In genomic region chr8:94485882-94486281, GRCm38 (mm10) we compare ENCODE assay signal across 9 mouse cellular contexts. TPM values are rescaled to one million over a fixed set of nuclear protein-coding genes. Genes with fewer than 3 reads are reported as not detected.
A peak's percentile ranks its signal among the peaks of the same experiment; 100 is the strongest.
DNase-seq lines count a peak whose midpoint lies in the region; ATAC-seq and TF ChIP-seq lines count a peak whose summit lies in the region.
"Had no signal": no experiment of that assay in that cellular context is flagged by ENCODE, and none has a peak within 500 bp of the region (broad histone marks: within the 10 kb centered on the region; RNA-seq: fewer than 3 reads in every experiment).

No protein-coding gene starts in this region.

- dilution Hi-C loops in CH12.LX (cut with MboI; ENCODE audit: extremely low pct_ligation_motif_present, extremely low pct_unique_long_range_greater_than_20kb, low sequenced_read_pairs), result no loop called here

- H3K4me1 ChIP-seq in kidney, adult 2 months (ENCODE audit: control insufficient read depth, insufficient read depth, low read length), result no peaks in the 10 kb centered on the region
- no peaks in the 10 kb centered on the region for H3K4me1 ChIP-seq in kidney, embryonic 15.5 days
- peaks cover 3 to 12% of the 10 kb centered on the region in 2 experiments for H3K4me1 ChIP-seq in CH12.LX (ENCODE audit: control insufficient read depth in 1 of 2, insufficient read depth in 2 of 2)

- DNase-seq in kidney, adult 2 months, result peak; percentile 66
- peak; percentile 25 for DNase-seq in CH12.LX (ENCODE audit: extremely low read depth)
- DNase-seq in R1 (ENCODE audit: low read depth, low spot score), result peak; percentile 84
- DNase-seq in gastrocnemius, adult 18-20 months (ENCODE audit: low spot score), result peak; percentile 62
- DNase-seq in left cerebral cortex, postnatal 4 days, result peak; percentile 54
- peak; percentile 8 for DNase-seq in retina, postnatal 7 days (ENCODE audit: low read depth, low spot score)
- no peak for DNase-seq in c-Kit-positive CD71-positive TER-119-positive erythroid progenitor cells, embryonic 14.5 days (ENCODE audit: low spot score)
- DNase-seq: liver, embryonic 13.5 days had no signal

- no peak for ATAC-seq in kidney, embryonic 15.5 days (replicated peaks; ENCODE audit: low FRiP score)

- H3K79me2 ChIP-seq in CH12.LX (replicated peaks; ENCODE audit: control insufficient read depth, extremely low read depth, insufficient read depth, poor library complexity, severe bottlenecking), result no peaks in the 10 kb centered on the region

- no peaks in the 10 kb centered on the region for H3K36me3 ChIP-seq in kidney, adult 2 months (ENCODE audit: control insufficient read depth, insufficient read depth, low read length)
- H3K36me3 ChIP-seq in kidney, embryonic 15.5 days, result no peaks in the 10 kb centered on the region
- peaks cover 84 to 100% of the 10 kb centered on the region in 2 experiments for H3K36me3 ChIP-seq in CH12.LX (replicated peaks in 1 of 2; ENCODE audit: control insufficient read depth in 1 of 2, insufficient read depth in 1 of 2, low read length in 1 of 2)
- H3K36me3 ChIP-seq: liver, embryonic 13.5 days had no signal

- no peak overlapping the region for H3K4me2 ChIP-seq in kidney, embryonic 15.5 days
- no peak overlapping the region for H3K4me2 ChIP-seq in CH12.LX (ENCODE audit: insufficient read depth, low read depth, poor library complexity, severe bottlenecking)
- H3K4me2 ChIP-seq: liver, embryonic 13.5 days had no signal

- no peak for TF ChIP-seq POLR2A in kidney, adult 2 months (IDR thresholded peaks at IDR 0.05; ENCODE audit: low read depth, low read length)
- TF ChIP-seq POLR2A in CH12.LX (IDR thresholded peaks at IDR 0.05; ENCODE audit: low read depth, low read length), result no peak

- intact Hi-C loops in left cerebral cortex, postnatal 4 days (cut with DNase I), result no loop called here

- H3K9ac ChIP-seq in kidney, embryonic 15.5 days, result no peak overlapping the region
- no peak overlapping the region for H3K9ac ChIP-seq in CH12.LX (ENCODE audit: insufficient read depth, low read depth)
- H3K9ac ChIP-seq: liver, embryonic 13.5 days had no signal

- peak; percentile 65 for TF ChIP-seq CTCF in kidney, adult 2 months (conservative IDR thresholded peaks at IDR 0.05; ENCODE audit: insufficient read depth, insufficient read length, low read depth, low read length)
- peak in 1 of 2 experiments; percentile 69; a peak in 2 of 4 replicates for TF ChIP-seq CTCF in CH12.LX (conservative IDR thresholded peaks at IDR 0.05 in 1 of 2, IDR thresholded peaks at IDR 0.05 in 1 of 2; ENCODE audit: low read depth in 2 of 2, low read length in 2 of 2)

- TF ChIP-seq RAD21 in CH12.LX (IDR thresholded peaks at IDR 0.05; ENCODE audit: low read depth, low read length), result peak; percentile 61

- H3K9me3 ChIP-seq in kidney, embryonic 15.5 days (replicated peaks), result no peaks in the 10 kb centered on the region
- no peaks in the 10 kb centered on the region for H3K9me3 ChIP-seq in CH12.LX (replicated peaks; ENCODE audit: low read length)
- H3K9me3 ChIP-seq: liver, embryonic 13.5 days had no signal

- no peaks in the 10 kb centered on the region for H3K27me3 ChIP-seq in kidney, adult 2 months (replicated peaks; ENCODE audit: control insufficient read depth, insufficient read depth, low read length)
- H3K27me3 ChIP-seq in kidney, embryonic 15.5 days, result no peaks in the 10 kb centered on the region; the same call in 1 of the 2 replicates
- no peaks in the 10 kb centered on the region for H3K27me3 ChIP-seq in CH12.LX (replicated peaks)

- in situ Hi-C loops in CH12.LX (cut with MboI; ENCODE audit: low pct_ligation_motif_present, low pct_unique_long_range_greater_than_20kb, low sequenced_read_pairs), result no loop called here

- no peak overlapping the region for H3K27ac ChIP-seq in kidney, adult 2 months (ENCODE audit: insufficient read depth, low read depth, low read length)
- H3K27ac ChIP-seq in kidney, embryonic 15.5 days, result no peak overlapping the region
- H3K27ac ChIP-seq in CH12.LX (ENCODE audit: insufficient read depth, low read depth), result no peak overlapping the region; the same call in 1 of the 2 replicates
- H3K27ac ChIP-seq: liver, embryonic 13.5 days had no signal

- TF ChIP-seq EP300 in CH12.LX (IDR thresholded peaks at IDR 0.05; ENCODE audit: low read length), result no peak

- 14% methylated on average over 2 of the region's 2 CpGs for WGBS in kidney, adult 2 months
- WGBS in kidney, embryonic 15.5 days, result 18% methylated on average over 2 of the region's 2 CpGs

- H3K4me3 ChIP-seq in kidney, adult 2 months (ENCODE audit: insufficient read depth, low read depth, low read length), result 0 out of 2 replicates have a peak overlapping the region, but pooled peaks have one; percentile 4
- no peak overlapping the region for H3K4me3 ChIP-seq in kidney, embryonic 15.5 days (replicated peaks)
- no peak overlapping the region for H3K4me3 ChIP-seq in CH12.LX (replicated peaks in 1 of 3; ENCODE audit: low read depth in 2 of 3, low read length in 2 of 3, poor library complexity in 1 of 3)
- H3K4me3 ChIP-seq: liver, embryonic 13.5 days had no signal

TF ChIP-seq in CH12.LX, 34 proteins besides CTCF, POLR2A, EP300 and RAD21:
- TF ChIP-seq SMC3 (IDR thresholded peaks at IDR 0.05; ENCODE audit: low read depth, low read length) (peak; percentile 73), MAZ (IDR thresholded peaks at IDR 0.05; ENCODE audit: low read depth, low read length) (peak; percentile 29; the same call in 1 of the 2 replicates), MXI1 (IDR thresholded peaks at IDR 0.05; ENCODE audit: low read depth, low read length) (no peak)

RNA-seq across cellular contexts. Expression of gene Cpne2, which starts 46.9 kb away (rescaled TPM):
- polyA plus RNA-seq in kidney, adult 2 months (2012; rRNA removed), result 28.9 and 31.5 TPM in 2 replicates
- polyA plus RNA-seq in kidney, embryonic 15.5 days (2015; fragmentation: Nextera tagmentation; extraction: Ambion mirVana), result 11.1 and 11.9 TPM in 2 replicates
- 70.6 and 118 TPM in 2 replicates for total RNA-seq in CH12.LX (2012; rRNA removed)
- 10.3 and 12.7 TPM in 2 replicates for total RNA-seq in CH12.LX (2014; rRNA removed)
- polyA plus RNA-seq in CH12.LX (2012; ENCODE audit: insufficient read length, low read depth), result 26.7 and 29.3 TPM in 2 replicates
- total RNA-seq in gastrocnemius, adult 18-20 months (2021), result 10 to 100 TPM in 1 of 2 experiments, 1 to 10 TPM in 1; 5.8 to 10.1 TPM
- 10 to 100 TPM; 56.9 to 67.4 TPM for total RNA-seq in left cerebral cortex, postnatal 4 days (2021)

RNA-seq across cellular contexts. Expression of gene Nlrc5, which starts 51.7 kb away (rescaled TPM):
- 4.0 and 6.6 TPM in 2 replicates for polyA plus RNA-seq in kidney, adult 2 months (2012; rRNA removed)
- polyA plus RNA-seq in kidney, embryonic 15.5 days (2015; fragmentation: Nextera tagmentation; extraction: Ambion mirVana), result 0.22 and 0.27 TPM in 2 replicates
- total RNA-seq in CH12.LX (2012; rRNA removed) (58.6 and 73.0 TPM in 2 replicates), CH12.LX (2014; rRNA removed) (58.1 and 60.2 TPM in 2 replicates)
- 72.5 and 75.2 TPM in 2 replicates for polyA plus RNA-seq in CH12.LX (2012; ENCODE audit: insufficient read length, low read depth)
- under 1 TPM; 0.83 to 0.98 TPM for total RNA-seq in gastrocnemius, adult 18-20 months (2021)
- under 1 TPM; 0.30 to 0.81 TPM for total RNA-seq in left cerebral cortex, postnatal 4 days (2021)

Comparison
In these comparisons a context has a peak if more than half of its experiments do, and no peak if none do; other contexts are left out.
1. RNA of gene Nlrc5, which starts 51.7 kb away (total RNA-seq): 58.1 to 73.0 TPM in CH12.LX; 0.83 to 0.98 TPM in gastrocnemius, adult 18-20 months and 0.30 to 0.81 TPM in left cerebral cortex, postnatal 4 days; every median in the first group is over 10 times any median in the second.